10 mouse cellular contexts compared by ENCODE assay signal in genomic region chr16:90400906-90401666, GRCm38 (mm10). TPM values are rescaled to one million over a fixed set of nuclear protein-coding genes. Genes with fewer than 3 reads are reported as not detected.
DNase-seq lines count a peak whose midpoint lies in the region; ATAC-seq and TF ChIP-seq lines count a peak whose summit lies in the region.
"Had no signal": no experiment of that assay in that cellular context is flagged by ENCODE, and none has a peak within 500 bp of the region (broad histone marks: within the 10 kb centered on the region; RNA-seq: fewer than 3 reads in every experiment).

No protein-coding gene starts in this region.

- H3K4me3 ChIP-seq in lung, embryonic 15.5 days = no peak overlapping the region
- H3K4me3 ChIP-seq in embryonic facial prominence, embryonic 12.5 days = no peak overlapping the region
- H3K4me3 ChIP-seq in hindbrain, postnatal 0 days (ENCODE audit: low read length) = no peak overlapping the region
- no peak overlapping the region for H3K4me3 ChIP-seq in stomach, embryonic 14.5 days (ENCODE audit: low read depth, low read length)

- no peak for DNase-seq in lung, postnatal 4 days
- no peak for DNase-seq in hindbrain, postnatal 0 days (ENCODE audit: low spot score)
- DNase-seq in layer of hippocampus, postnatal 36 days = no peak
- DNase-seq in urinary bladder, adult 2 months (ENCODE audit: low spot score) = no peak
- DNase-seq: right cerebral cortex, postnatal 14 days had no signal

- H3K9me3 ChIP-seq in lung, embryonic 15.5 days = no peaks in the 10 kb centered on the region
- H3K9me3 ChIP-seq in embryonic facial prominence, embryonic 12.5 days = no peaks in the 10 kb centered on the region
- H3K9me3 ChIP-seq in hindbrain, postnatal 0 days (ENCODE audit: low read length) = no peaks in the 10 kb centered on the region
- no peaks in the 10 kb centered on the region for H3K9me3 ChIP-seq in stomach, embryonic 14.5 days (ENCODE audit: control insufficient read depth, low read depth, low read length)

- H3K4me1 ChIP-seq in lung, embryonic 15.5 days = peaks cover 56% of the 10 kb centered on the region
- peaks cover 41% of the 10 kb centered on the region for H3K4me1 ChIP-seq in embryonic facial prominence, embryonic 12.5 days
- H3K4me1 ChIP-seq in hindbrain, postnatal 0 days (ENCODE audit: insufficient read depth, low read length) = no peaks in the 10 kb centered on the region; the same call in 1 of the 2 replicates
- H3K4me1 ChIP-seq in stomach, embryonic 14.5 days (ENCODE audit: control insufficient read depth, insufficient read depth, low read length) = peaks cover 25% of the 10 kb centered on the region

- no peaks in the 10 kb centered on the region for H3K36me3 ChIP-seq in lung, embryonic 15.5 days
- H3K36me3 ChIP-seq in embryonic facial prominence, embryonic 12.5 days = no peaks in the 10 kb centered on the region
- H3K36me3 ChIP-seq in hindbrain, postnatal 0 days (ENCODE audit: insufficient read depth, low read length) = no peaks in the 10 kb centered on the region
- no peaks in the 10 kb centered on the region; the same call in 1 of the 2 replicates for H3K36me3 ChIP-seq in stomach, embryonic 14.5 days (ENCODE audit: control insufficient read depth, insufficient read depth, low read length)

- no peak overlapping the region for H3K9ac ChIP-seq in lung, embryonic 15.5 days
- no peak overlapping the region for H3K9ac ChIP-seq in embryonic facial prominence, embryonic 12.5 days
- no peak overlapping the region for H3K9ac ChIP-seq in hindbrain, postnatal 0 days (replicated peaks; ENCODE audit: low read length)
- no peak overlapping the region for H3K9ac ChIP-seq in stomach, embryonic 14.5 days (replicated peaks; ENCODE audit: low read depth, low read length)

- peak overlapping the region; percentile 26; the same call in 1 of the 2 replicates for H3K4me2 ChIP-seq in lung, embryonic 15.5 days
- H3K4me2 ChIP-seq in embryonic facial prominence, embryonic 12.5 days (replicated peaks) = peak overlapping the region; percentile 42
- 0 out of 2 replicates have a peak overlapping the region, but pooled peaks have one; percentile 5 for H3K4me2 ChIP-seq in hindbrain, postnatal 0 days (ENCODE audit: low read depth, low read length)
- peak overlapping the region; percentile 7; the same call in 1 of the 2 replicates for H3K4me2 ChIP-seq in stomach, embryonic 14.5 days (replicated peaks; ENCODE audit: low read depth, low read length)

- WGBS in lung, embryonic 15.5 days = 25% methylated on average over 12 of the region's 12 CpGs
- 10% methylated on average over 12 of the region's 12 CpGs for WGBS in embryonic facial prominence, embryonic 12.5 days
- 21% methylated on average over 12 of the region's 12 CpGs for WGBS in hindbrain, postnatal 0 days
- WGBS in stomach, embryonic 14.5 days = 29% methylated on average over 12 of the region's 12 CpGs

- no peak for ATAC-seq in lung, embryonic 15.5 days (ENCODE audit: borderline replicate concordance, extremely low read depth, low FRiP score, low TSS enrichment)
- ATAC-seq in embryonic facial prominence, embryonic 12.5 days (ENCODE audit: insufficient number of reproducible peaks, insufficient read depth, low FRiP score, low TSS enrichment) = peak; percentile 79
- ATAC-seq in hindbrain, postnatal 0 days = peak; percentile 35; the same call in 1 of the 2 replicates
- no peak for ATAC-seq in stomach, embryonic 14.5 days (ENCODE audit: insufficient number of reproducible peaks, insufficient read depth, low FRiP score, low read depth)
- ATAC-seq in inflammation-experienced regulatory T-cells, adult 6 months = no peak

- H3K27me3 ChIP-seq in lung, embryonic 15.5 days = no peaks in the 10 kb centered on the region
- H3K27me3 ChIP-seq in embryonic facial prominence, embryonic 12.5 days = no peaks in the 10 kb centered on the region
- no peaks in the 10 kb centered on the region for H3K27me3 ChIP-seq in hindbrain, postnatal 0 days (ENCODE audit: insufficient read depth, low read length)
- no peaks in the 10 kb centered on the region for H3K27me3 ChIP-seq in stomach, embryonic 14.5 days (ENCODE audit: control insufficient read depth, insufficient read depth, low read length)

- TF ChIP-seq CTCF in hindbrain, postnatal 0 days (IDR thresholded peaks at IDR 0.05; ENCODE audit: low read depth) = no peak

- H3K27ac ChIP-seq in lung, embryonic 15.5 days = peak overlapping the region; percentile 70
- H3K27ac ChIP-seq in embryonic facial prominence, embryonic 12.5 days = peak overlapping the region; percentile 93
- H3K27ac ChIP-seq in hindbrain, postnatal 0 days = no peak overlapping the region
- H3K27ac ChIP-seq in stomach, embryonic 14.5 days (ENCODE audit: low read length) = peak overlapping the region; percentile 15; the same call in 1 of the 2 replicates

RNA-seq across cellular contexts. Expression of gene Hunk, which starts 15.3 kb away (rescaled TPM):
- polyA plus RNA-seq in lung, embryonic 15.5 days (2015; fragmentation: Nextera tagmentation; extraction: Ambion mirVana) = 14.8 and 16.6 TPM in 2 replicates
- 23.8 and 25.0 TPM in 2 replicates for polyA plus RNA-seq in embryonic facial prominence, embryonic 12.5 days (2016; fragmentation: Nextera tagmentation; extraction: Ambion mirVana)
- 11.6 and 13.3 TPM in 2 replicates for total RNA-seq in hindbrain, postnatal 0 days (2014; rRNA removed)
- 3.6 and 3.9 TPM in 2 replicates for polyA plus RNA-seq in hindbrain, postnatal 0 days (2015; fragmentation: Nextera tagmentation; extraction: Ambion mirVana)
- 10.7 and 11.7 TPM in 2 replicates for polyA plus RNA-seq in stomach, embryonic 14.5 days (2014; fragmentation: Nextera tagmentation; extraction: Ambion mirVana)
- total RNA-seq in layer of hippocampus, postnatal 36 days (2021) = 10 to 100 TPM; 24.9 to 25.2 TPM
- polyA plus RNA-seq in urinary bladder, adult 2 months (2012; rRNA removed) = 3.2 and 4.0 TPM in 2 replicates
- polyA plus RNA-seq in inflammation-experienced regulatory T-cells, adult 6 months (2017; shearing (Covaris generic)) = under 1 TPM in 1 of 3 experiments, not detected in 2; 0.43 TPM
- total RNA-seq: common myeloid progenitor, adult 5-6 weeks had no signal

Comparison
In these comparisons a context has a peak if more than half of its experiments do, and no peak if none do; other contexts are left out.
1. ATAC-seq: peak in embryonic facial prominence, embryonic 12.5 days (single experiment) and hindbrain, postnatal 0 days (single experiment); none in lung, embryonic 15.5 days (single experiment), stomach, embryonic 14.5 days (single experiment) and inflammation-experienced regulatory T-cells, adult 6 months (single experiment).
2. Peak in every context shown above with its lines, with median percentiles within 50 percentile points of each other: H3K4me2 ChIP-seq.